Mouse (Mus musculus): ENCODE measurements around the gene Tmem38a. TPM values are rescaled to one million over a fixed set of nuclear protein-coding genes. Genes with fewer than 3 reads are reported as not detected.

Tmem38a gene
- polyA plus RNA-seq (2012; ENCODE audit: insufficient read depth, insufficient read length, missing spikeins): 8.5 and 9.5 TPM in 2 replicates

DNA sequence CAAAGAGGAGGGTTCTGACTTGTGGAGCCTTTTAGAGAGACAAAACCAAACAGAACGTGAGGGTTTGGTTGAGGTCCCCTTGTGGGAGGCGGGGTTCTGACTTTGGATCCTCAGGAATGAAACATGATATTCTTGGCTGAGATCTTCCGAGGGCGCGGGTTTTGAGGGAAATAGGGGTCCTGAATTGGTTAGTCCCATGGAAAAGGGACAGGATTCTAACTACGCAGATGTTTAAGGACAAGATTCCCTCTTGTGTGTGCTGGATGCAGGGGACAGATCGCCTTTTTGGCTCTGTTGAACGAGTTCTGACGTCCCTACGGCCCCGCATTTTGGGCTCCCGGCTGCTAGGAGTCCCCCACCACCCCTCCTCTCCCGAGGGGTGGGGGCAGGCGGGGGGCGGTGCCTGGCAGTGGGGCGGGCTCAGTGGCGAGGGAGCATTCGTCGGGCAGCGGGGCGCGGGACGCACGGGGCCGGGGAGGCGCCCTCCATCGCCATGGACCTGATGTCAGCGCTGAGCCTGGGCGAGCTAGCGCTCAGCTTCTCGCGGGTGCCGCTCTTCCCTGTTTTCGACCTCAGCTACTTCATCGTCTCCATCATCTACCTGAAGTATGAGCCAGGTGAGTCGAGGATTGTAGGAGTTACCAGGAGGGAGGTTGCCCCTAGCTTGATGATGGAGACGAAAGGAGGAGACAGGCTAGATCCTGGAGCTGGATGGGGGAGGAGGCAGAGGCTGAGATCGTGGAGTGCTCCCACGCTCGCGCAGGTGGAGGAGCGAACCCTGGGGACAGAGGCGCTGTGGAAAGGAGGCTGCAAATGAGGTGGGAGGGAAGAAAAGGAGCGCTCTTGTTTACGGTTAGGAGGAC is at the start of gene Tmem38a:
TSS of gene Tmem38a (plus strand) at position 445 of the 863 bp plus-strand sequence.
- TF ChIP-seq CTCF (IDR thresholded peaks at IDR 0.05; ENCODE audit: low read depth, low read length) (no peak), POLR2A (IDR thresholded peaks at IDR 0.05; ENCODE audit: borderline replicate concordance, low read depth, low read length) (no peak)
- H3K4me3 ChIP-seq (ENCODE audit: insufficient read depth, low read length): peak within 1 kb of the TSS; percentile 79
- peaks cover 8% of the 10 kb centered on the region for H3K4me1 ChIP-seq (ENCODE audit: control insufficient read depth, insufficient read depth, low read length)
- H3K27ac ChIP-seq (ENCODE audit: insufficient read depth, low read depth, low read length): peak within 1 kb of the TSS; percentile 81

DNA sequence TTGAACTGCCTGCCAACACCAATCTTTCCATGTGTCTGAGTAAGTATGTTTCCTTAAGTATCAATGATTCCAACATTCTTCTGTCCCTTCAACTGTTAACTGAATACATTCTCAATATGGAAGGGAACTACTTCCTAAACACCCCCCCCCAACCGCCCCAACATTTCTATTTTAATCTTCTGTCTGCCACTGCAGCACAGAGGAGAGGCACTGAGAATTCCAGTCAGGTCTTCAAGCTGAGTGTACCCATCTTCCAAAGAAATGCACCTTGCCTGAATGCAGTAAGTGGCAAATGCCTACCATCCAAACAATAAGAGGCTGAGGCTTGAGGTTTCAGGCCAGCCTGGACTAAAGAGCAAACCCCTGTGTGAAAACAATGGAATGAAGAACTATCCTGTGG is 39.8 kb upstream of the Tmem38a start:
- TF ChIP-seq POLR2A (IDR thresholded peaks at IDR 0.05; ENCODE audit: borderline replicate concordance, low read depth, low read length) (no peak), CTCF (IDR thresholded peaks at IDR 0.05; ENCODE audit: low read depth, low read length) (no peak)
- no peak overlapping the region for H3K27ac ChIP-seq (ENCODE audit: insufficient read depth, low read depth, low read length)
- no peak overlapping the region for H3K4me3 ChIP-seq (ENCODE audit: insufficient read depth, low read length)
- H3K4me1 ChIP-seq (ENCODE audit: control insufficient read depth, insufficient read depth, low read length): peaks cover 36% of the 10 kb centered on the region

DNA sequence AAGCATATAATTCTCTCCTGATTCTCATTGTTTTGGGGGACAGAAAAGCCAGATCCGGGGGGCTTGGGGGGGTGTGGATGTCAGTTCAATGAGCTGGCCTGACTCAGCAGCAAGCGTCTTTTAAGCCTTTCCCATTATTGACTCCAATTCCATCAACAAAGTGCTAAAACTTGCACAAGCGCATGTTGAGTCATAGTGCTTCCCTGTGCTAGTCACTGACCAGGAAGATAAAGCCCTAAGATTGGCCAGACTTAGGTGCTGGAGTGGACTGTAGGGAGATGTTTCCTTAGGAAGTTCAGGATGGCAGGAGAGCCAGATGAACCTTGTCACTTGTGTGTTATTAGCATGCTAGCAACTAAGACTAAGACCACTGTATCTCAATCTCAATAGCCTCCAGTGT is 37.0 kb upstream of the Tmem38a start:
- Histone ChIP-seq H3K4me1 (ENCODE audit: control insufficient read depth, insufficient read depth, low read length) (peaks cover 35% of the 10 kb centered on the region), H3K4me3 (ENCODE audit: insufficient read depth, low read length) (no peak overlapping the region)
- no peak for TF ChIP-seq CTCF (IDR thresholded peaks at IDR 0.05; ENCODE audit: low read depth, low read length)
- TF ChIP-seq POLR2A (IDR thresholded peaks at IDR 0.05; ENCODE audit: borderline replicate concordance, low read depth, low read length): no peak

DNA sequence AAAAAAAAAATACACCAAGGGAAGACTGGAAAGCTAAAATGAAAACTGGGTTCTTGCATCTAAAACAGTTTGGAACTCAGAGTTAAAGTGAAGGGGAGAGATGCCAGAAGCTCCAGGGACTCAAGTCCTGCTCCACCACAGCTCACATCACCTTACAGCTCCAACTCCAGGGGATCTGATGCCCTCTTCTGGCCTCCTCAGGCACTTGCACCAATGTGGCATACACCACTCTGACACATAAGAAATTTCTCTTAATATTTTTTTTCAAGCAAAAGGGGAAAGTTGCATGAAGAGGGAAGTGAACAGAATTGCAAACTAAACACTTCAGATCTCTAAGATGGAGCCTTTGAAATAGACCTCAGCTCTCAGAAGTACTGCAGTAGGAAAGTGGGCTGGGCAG is 32.6 kb upstream of the Tmem38a start:
- H3K4me3 ChIP-seq (ENCODE audit: insufficient read depth, low read length): no peak overlapping the region
- H3K27ac ChIP-seq (ENCODE audit: insufficient read depth, low read depth, low read length): 0 out of 2 replicates have a peak overlapping the region, but pooled peaks have one; percentile 7
- TF ChIP-seq CTCF (IDR thresholded peaks at IDR 0.05; ENCODE audit: low read depth, low read length): peak; percentile 50; the same call in 1 of the 2 replicates
- TF ChIP-seq POLR2A (IDR thresholded peaks at IDR 0.05; ENCODE audit: borderline replicate concordance, low read depth, low read length): no peak
- H3K4me1 ChIP-seq (ENCODE audit: control insufficient read depth, insufficient read depth, low read length): peaks cover 23% of the 10 kb centered on the region

More for the DNA sequence above, 37.0 kb upstream of the Tmem38a start:
- no peak overlapping the region for H3K27ac ChIP-seq (ENCODE audit: insufficient read depth, low read depth, low read length)

DNA sequence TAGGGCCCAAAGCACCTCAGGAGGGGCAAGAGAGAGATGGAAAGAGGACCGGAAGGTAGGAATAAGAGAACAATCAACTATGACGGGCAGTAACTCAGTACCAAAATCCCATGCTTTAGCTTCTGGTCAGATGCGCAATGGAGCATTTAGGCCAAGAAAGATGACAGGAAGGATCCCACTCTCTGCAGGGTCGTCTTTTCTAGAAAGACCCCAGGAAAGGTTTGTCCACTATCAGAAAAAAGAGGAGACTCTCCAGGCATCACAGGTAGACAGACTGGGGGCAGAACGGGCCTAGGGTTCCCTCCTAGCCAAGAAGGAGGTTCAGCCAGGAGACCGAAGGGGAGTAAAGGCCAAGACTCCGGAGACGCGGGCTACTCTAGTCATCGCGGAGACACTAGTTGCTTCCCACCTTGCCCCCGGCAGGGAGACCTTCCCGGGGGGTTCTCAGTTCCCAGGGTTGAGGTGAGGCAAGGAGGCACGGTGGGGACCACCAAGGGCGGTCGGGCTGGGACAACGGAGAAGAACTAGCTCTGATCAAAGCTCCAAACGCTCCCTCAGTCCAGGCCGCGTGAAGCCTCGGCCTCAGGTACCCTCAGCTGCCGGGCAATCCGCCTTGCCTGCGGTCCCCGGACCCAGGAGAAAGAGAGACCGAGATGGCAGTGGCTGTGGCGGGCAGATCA is 24.6 kb upstream of the Tmem38a start:
- Histone ChIP-seq H3K4me3 (ENCODE audit: insufficient read depth, low read length) (peak overlapping the region; percentile 89), H3K4me1 (ENCODE audit: control insufficient read depth, insufficient read depth, low read length) (peaks cover 8% of the 10 kb centered on the region), H3K27ac (ENCODE audit: insufficient read depth, low read depth, low read length) (no peak overlapping the region)
- TF ChIP-seq POLR2A (IDR thresholded peaks at IDR 0.05; ENCODE audit: borderline replicate concordance, low read depth, low read length): no peak
- no peak for TF ChIP-seq CTCF (IDR thresholded peaks at IDR 0.05; ENCODE audit: low read depth, low read length)

DNA sequence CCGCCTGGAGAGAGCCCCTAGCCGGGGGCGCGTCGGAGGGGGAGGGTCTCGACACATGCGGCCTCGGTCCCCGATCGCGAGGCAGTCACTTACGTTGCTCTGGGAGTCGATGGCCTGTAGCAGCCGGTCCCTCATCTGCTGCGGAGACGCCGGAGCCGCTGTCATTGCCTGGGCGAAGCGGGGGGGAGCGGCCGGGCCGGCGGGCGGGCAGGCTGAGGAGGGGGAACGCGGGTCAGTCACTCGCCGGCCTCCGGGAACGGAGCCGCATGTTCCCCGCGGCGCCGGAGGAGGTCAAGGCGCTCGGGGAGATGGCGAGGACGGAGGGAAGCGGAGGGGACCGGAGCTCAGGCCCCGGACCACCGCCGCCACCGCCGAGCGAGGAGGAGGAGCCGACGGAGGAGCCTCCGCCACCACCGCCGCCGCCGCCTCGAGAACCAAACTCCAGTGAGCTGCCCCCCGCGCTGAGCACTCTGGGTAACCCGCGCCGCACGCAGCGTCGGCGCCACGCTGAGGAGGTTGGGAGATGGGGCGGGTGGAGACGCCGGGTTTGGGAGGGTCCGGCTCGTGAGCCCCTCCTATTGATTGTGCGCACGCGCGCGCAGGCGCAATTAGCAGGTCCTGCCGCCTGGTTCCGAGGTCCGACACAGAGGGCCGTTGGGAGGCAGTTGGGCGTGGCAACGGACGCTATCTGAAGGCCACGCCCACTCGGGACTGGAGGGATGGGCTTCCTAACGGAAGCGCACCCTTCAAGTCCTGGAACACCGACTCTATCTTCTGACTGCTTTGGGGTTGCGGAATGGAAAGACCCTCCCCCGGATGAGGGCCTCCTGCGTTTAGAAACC is 23.8 kb upstream of the Tmem38a start, which contains the start of gene Med26:
TSS of gene Med26 (minus strand) at position 469 of the 842 bp plus-strand sequence.
- H3K4me3 ChIP-seq (ENCODE audit: insufficient read depth, low read length): peak within 1 kb of the TSS; percentile 91
- H3K27ac ChIP-seq (ENCODE audit: insufficient read depth, low read depth, low read length): peak within 1 kb of the TSS; percentile 84
- H3K4me1 ChIP-seq (ENCODE audit: control insufficient read depth, insufficient read depth, low read length): peaks cover 8% of the 10 kb centered on the region
- TF ChIP-seq CTCF (IDR thresholded peaks at IDR 0.05; ENCODE audit: low read depth, low read length) (no peak), POLR2A (IDR thresholded peaks at IDR 0.05; ENCODE audit: borderline replicate concordance, low read depth, low read length) (no peak)

DNA sequence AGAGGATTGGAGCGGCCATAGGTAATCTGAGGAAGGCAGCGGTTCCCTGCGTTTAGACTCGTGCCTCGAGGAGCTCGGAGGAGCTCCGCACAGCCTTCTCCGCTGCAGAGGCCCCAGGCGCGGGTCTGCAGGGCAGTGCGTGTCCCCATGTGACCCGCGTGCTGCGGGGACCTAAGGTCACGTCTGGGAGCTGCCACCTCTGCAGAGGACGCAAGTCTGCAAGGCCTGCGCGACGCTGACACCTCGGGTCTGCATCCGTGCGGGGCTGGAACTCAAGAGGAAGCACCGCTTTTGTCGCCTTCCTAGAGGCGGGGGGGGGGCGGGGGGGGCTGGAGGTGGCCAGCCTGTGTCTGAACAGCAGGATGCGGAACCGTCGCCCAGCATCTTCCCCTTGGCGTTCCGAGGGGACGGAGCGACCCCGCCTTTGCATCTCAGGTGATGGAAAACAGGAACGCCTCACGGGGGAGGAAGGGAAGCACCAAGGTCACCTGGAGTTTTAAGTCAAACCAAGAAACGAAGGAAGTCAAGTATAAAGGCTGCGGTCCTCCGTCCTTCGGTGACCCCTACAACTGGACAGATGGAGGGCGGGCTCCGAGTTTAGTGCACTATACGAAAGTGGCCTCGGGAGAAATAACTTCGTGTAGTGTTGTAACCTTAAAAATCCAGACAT is 23.1 kb upstream of the Tmem38a start:
- TF ChIP-seq POLR2A (IDR thresholded peaks at IDR 0.05; ENCODE audit: borderline replicate concordance, low read depth, low read length) (no peak), CTCF (IDR thresholded peaks at IDR 0.05; ENCODE audit: low read depth, low read length) (no peak)
- Histone ChIP-seq H3K4me3 (ENCODE audit: insufficient read depth, low read length) (peak overlapping the region; percentile 91), H3K27ac (ENCODE audit: insufficient read depth, low read depth, low read length) (peak overlapping the region; percentile 84), H3K4me1 (ENCODE audit: control insufficient read depth, insufficient read depth, low read length) (peaks cover 8% of the 10 kb centered on the region)

DNA sequence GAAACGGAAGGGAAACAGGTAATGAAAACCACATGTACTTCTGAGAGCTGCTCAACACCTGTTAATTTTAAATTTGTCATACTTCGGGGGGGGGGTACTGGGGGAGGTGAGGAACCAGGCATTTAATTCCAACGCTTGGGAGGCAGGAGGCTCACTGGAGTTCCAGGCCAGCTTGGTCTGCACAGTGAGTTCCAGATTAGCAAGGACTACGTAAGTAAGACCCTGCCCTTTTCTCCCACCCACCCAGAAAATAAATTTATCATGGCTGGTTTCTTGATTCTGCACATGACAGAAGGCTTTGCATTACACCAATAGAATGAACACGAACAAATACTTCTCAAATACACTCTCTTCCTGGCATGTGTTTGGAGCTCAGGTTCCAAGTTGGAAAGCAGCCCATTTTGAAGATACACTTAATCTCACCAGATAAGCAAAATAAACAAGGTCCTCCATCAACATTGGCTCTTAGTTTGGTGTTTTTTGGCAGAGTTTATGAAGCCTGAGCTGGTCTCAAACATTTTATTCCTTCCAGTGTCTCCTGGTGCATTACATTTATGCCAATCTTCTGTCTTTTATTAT is 22.5 kb upstream of the Tmem38a start:
- Histone ChIP-seq H3K4me1 (ENCODE audit: control insufficient read depth, insufficient read depth, low read length) (peaks cover 8% of the 10 kb centered on the region), H3K4me3 (ENCODE audit: insufficient read depth, low read length) (peak overlapping the region; percentile 91), H3K27ac (ENCODE audit: insufficient read depth, low read depth, low read length) (0 out of 2 replicates have a peak overlapping the region, but pooled peaks have one; percentile 13)
- TF ChIP-seq CTCF (IDR thresholded peaks at IDR 0.05; ENCODE audit: low read depth, low read length) (no peak), POLR2A (IDR thresholded peaks at IDR 0.05; ENCODE audit: borderline replicate concordance, low read depth, low read length) (no peak)

All from bone marrow macrophage, adult 2 months (primary cell).